Mouse (Mus musculus) forebrain, embryonic 11.5 days (tissue): ENCODE measurements around the gene Fes. TPM values are rescaled to one million over a fixed set of nuclear protein-coding genes. Genes with fewer than 3 reads are reported as not detected.

Experiments used
- ATAC-seq: fragments of 200-750 bp; cut with Nextera tagmentation; replicated peaks from 2 replicates; pipeline ENCODE4 v1.8.0; 2017; ENCODE audit warnings: moderate TSS enrichment; ENCODE audit not compliant: low FRiP score
- DNase-seq: peaks from one replicate; pipeline ENCODE4 v3.0.0-alpha.2; 2017; ENCODE audit warnings: low spot score
- H3K27ac ChIP-seq: fragments of 300-500 bp; sonication (generic); 2 replicates; pipeline ENCODE4 v1.5.1; 2014; ENCODE audit warnings: low read depth, low read length
- H3K27me3 ChIP-seq: fragments of 300-500 bp; sonication (generic); 2 replicates; pipeline ENCODE4 v1.6.1; 2014; ENCODE audit warnings: mild to moderate bottlenecking, low read length, mixed read lengths; ENCODE audit not compliant: control insufficient read depth, insufficient read depth
- H3K36me3 ChIP-seq: fragments of 300-500 bp; sonication (generic); 2 replicates; pipeline ENCODE4 v1.6.1; 2014; ENCODE audit warnings: mild to moderate bottlenecking, low read length, moderate library complexity, mixed read lengths; ENCODE audit not compliant: control insufficient read depth, insufficient read depth
- H3K4me1 ChIP-seq: fragments of 300-500 bp; sonication (generic); replicated peaks from 2 replicates; pipeline ENCODE4 v1.6.1; 2014; ENCODE audit warnings: low read length, mixed read lengths; ENCODE audit not compliant: control insufficient read depth, insufficient read depth
- H3K4me2 ChIP-seq: fragments of 300-500 bp; sonication (generic); 2 replicates; pipeline ENCODE4 v1.6.1; 2014; ENCODE audit warnings: low read depth, mild to moderate bottlenecking, low read length, moderate library complexity, mixed read lengths; ENCODE audit not compliant: severe bottlenecking
- H3K4me3 ChIP-seq: fragments of 300-500 bp; sonication (generic); 2 replicates; pipeline ENCODE4 v1.5.1; 2014; ENCODE audit warnings: low read depth, low read length
- H3K9ac ChIP-seq: fragments of 300-500 bp; sonication (generic); 2 replicates; pipeline ENCODE4 v1.6.1; 2014; ENCODE audit warnings: low read length
- H3K9me3 ChIP-seq: fragments of 300-500 bp; sonication (generic); 2 replicates; pipeline ENCODE4 v1.6.1; 2016; ENCODE audit warnings: low read length, mixed read lengths; ENCODE audit not compliant: control insufficient read depth
- WGBS: fragments of 180-500 bp; shearing (Covaris S2); extraction: QIAGEN DNeasy Blood & Tissue Kit; methylation state at CpG from one replicate; pipeline ENCODE4 v1.1.7; 2014; 5-methylcytosine and 5-hydroxymethylcytosine counted together
- polyA plus RNA-seq: library from polyadenylated mRNA; unstranded; fragments of >200 nt; fragmentation: Nextera tagmentation; extraction: Ambion mirVana; gene quantifications from 2 replicates; pipeline ENCODE4 v1.2.1, GENCODE M21; 2014

The Fes gene
- polyA plus RNA-seq, 1 experiment from 2014 or later = 7.7 TPM

GRCm38 (mm10) chr7:80342858-80343257 lies 44.9 kb downstream of the Fes start, which contains the start of gene Hddc3:
Gene Hddc3 (plus strand): TSS chr7:80343104.
- Histone ChIP-seq H3K9me3 (no peaks in the 10 kb centered on the region), H3K4me1 (peaks cover 18% of the 10 kb centered on the region)
- DNase-seq = peak; percentile 96

GRCm38 (mm10) chr7:80341793-80342192 lies 46.0 kb downstream of the Fes start:
- Histone ChIP-seq H3K4me3 (no peak overlapping the region), H3K9ac (no peak overlapping the region)

More at GRCm38 (mm10) chr7:80342858-80343257, 44.9 kb downstream of the Fes start, which contains the start of gene Hddc3:
- Histone ChIP-seq H3K4me2 (peak within 1 kb of the TSS; percentile 81), H3K27me3 (no peaks in the 10 kb centered on the region), H3K9ac (peak within 1 kb of the TSS; percentile 87), H3K4me3 (peak within 1 kb of the TSS; percentile 51), H3K27ac (no peak within 1 kb of the TSS), H3K36me3 (no peaks in the 10 kb centered on the region)
- peak; percentile 51 for ATAC-seq
- 2% methylated on average over 25 of the region's 25 CpGs for WGBS

GRCm38 (mm10) chr7:80340793-80341192 lies 47.0 kb downstream of the Fes start, which contains the start of gene Unc45a:
Gene Unc45a (minus strand): TSS chr7:80341005.
- H3K9me3 ChIP-seq = no peaks in the 10 kb centered on the region
- DNase-seq = peak; percentile 84
- H3K9ac ChIP-seq = peak within 1 kb of the TSS; percentile 48
- H3K4me2 ChIP-seq = peak within 1 kb of the TSS; percentile 84
- WGBS = 2% methylated on average over 11 of the region's 11 CpGs
- ATAC-seq = peak; percentile 60
- H3K4me3 ChIP-seq = peak within 1 kb of the TSS; percentile 59
- H3K4me1 ChIP-seq = peaks cover 18% of the 10 kb centered on the region
- H3K27ac ChIP-seq = no peak within 1 kb of the TSS
- H3K27me3 ChIP-seq = no peaks in the 10 kb centered on the region
- no peaks in the 10 kb centered on the region; the same call in 1 of the 2 replicates for H3K36me3 ChIP-seq

More at GRCm38 (mm10) chr7:80341793-80342192, 46.0 kb downstream of the Fes start:
- ATAC-seq (no peak), DNase-seq (no peak)
- H3K36me3 ChIP-seq = no peaks in the 10 kb centered on the region
- H3K27me3 ChIP-seq = no peaks in the 10 kb centered on the region
- no peak overlapping the region for H3K4me2 ChIP-seq
- H3K4me1 ChIP-seq = peaks cover 18% of the 10 kb centered on the region
- 75% methylated on average over 7 of the region's 7 CpGs for WGBS
- no peak overlapping the region for H3K27ac ChIP-seq
- H3K9me3 ChIP-seq = no peaks in the 10 kb centered on the region

GRCm38 (mm10) chr7:80339793-80340628 lies 47.7 kb downstream of the Fes start:
- Histone ChIP-seq H3K27ac (no peak overlapping the region), H3K4me3 (peak overlapping the region; percentile 59), H3K27me3 (no peaks in the 10 kb centered on the region), H3K4me2 (peak overlapping the region; percentile 84), H3K36me3 (peaks cover 6% of the 10 kb centered on the region; the same call in 1 of the 2 replicates), H3K4me1 (peaks cover 18% of the 10 kb centered on the region), H3K9ac (peak overlapping the region; percentile 68), H3K9me3 (no peaks in the 10 kb centered on the region)
- peak; percentile 99 for DNase-seq
- WGBS = under 1% methylated on average over 45 of the region's 45 CpGs
- ATAC-seq = peak; percentile 97

GRCm38 (mm10) chr7:80339371-80339770 lies 48.4 kb downstream of the Fes start:
- WGBS = 11% methylated on average over 17 of the region's 17 CpGs
- DNase-seq = peak; percentile 69
- Histone ChIP-seq H3K9me3 (no peaks in the 10 kb centered on the region), H3K4me2 (peak overlapping the region; percentile 84), H3K9ac (peak overlapping the region; percentile 68), H3K27ac (no peak overlapping the region), H3K36me3 (peaks cover 6% of the 10 kb centered on the region; the same call in 1 of the 2 replicates), H3K27me3 (no peaks in the 10 kb centered on the region), H3K4me1 (peaks cover 18% of the 10 kb centered on the region), H3K4me3 (peak overlapping the region; percentile 59)
- ATAC-seq = no peak

- Histone ChIP-seq H3K27ac (no peak overlapping the region), H3K36me3 (peaks cover 24% of the 10 kb centered on the region), H3K27me3 (no peaks in the 10 kb centered on the region), H3K4me3 (no peak overlapping the region), H3K9me3 (peaks cover 2% of the 10 kb centered on the region; the same call in 1 of the 2 replicates), H3K9ac (no peak overlapping the region), H3K4me2 (no peak overlapping the region), H3K4me1 (peaks cover 11% of the 10 kb centered on the region)
- 86% methylated on average over 3 of the region's 3 CpGs for WGBS
- ATAC-seq = no peak
- DNase-seq = no peak
Measured at GRCm38 (mm10) chr7:80336932-80337331, 50.8 kb downstream of the Fes start.

- Histone ChIP-seq H3K4me3 (no peak overlapping the region), H3K36me3 (peaks cover 28% of the 10 kb centered on the region), H3K4me1 (peaks cover 8% of the 10 kb centered on the region), H3K9me3 (peaks cover 2% of the 10 kb centered on the region; the same call in 1 of the 2 replicates), H3K27ac (no peak overlapping the region), H3K27me3 (no peaks in the 10 kb centered on the region), H3K9ac (no peak overlapping the region), H3K4me2 (no peak overlapping the region)
- DNase-seq (no peak), ATAC-seq (no peak)
- WGBS = 92% methylated on average over 4 of the region's 4 CpGs
Measured at GRCm38 (mm10) chr7:80334848-80335247, 52.9 kb downstream of the Fes start.

- WGBS = 96% methylated on average over 19 of the region's 19 CpGs
- Histone ChIP-seq H3K9ac (no peak overlapping the region), H3K36me3 (peaks cover 33% of the 10 kb centered on the region)
Measured at GRCm38 (mm10) chr7:80331433-80331832, 56.3 kb downstream of the Fes start.

More at GRCm38 (mm10) chr7:80331433-80331832, 56.3 kb downstream of the Fes start:
- Histone ChIP-seq H3K27ac (no peak overlapping the region), H3K9me3 (peaks cover 2% of the 10 kb centered on the region; the same call in 1 of the 2 replicates), H3K4me2 (no peak overlapping the region), H3K27me3 (no peaks in the 10 kb centered on the region), H3K4me3 (no peak overlapping the region), H3K4me1 (no peaks in the 10 kb centered on the region)
- ATAC-seq = no peak
- DNase-seq = no peak
